Mouse (Mus musculus): Measurements from ENCODE around the gene Smco4.
"Not testable (repeated sequence)": the region's sequence is repeated elsewhere in the genome, so short reads cannot be mapped to it uniquely, and the experiment has no call there.

Gene Smco4

DNA sequence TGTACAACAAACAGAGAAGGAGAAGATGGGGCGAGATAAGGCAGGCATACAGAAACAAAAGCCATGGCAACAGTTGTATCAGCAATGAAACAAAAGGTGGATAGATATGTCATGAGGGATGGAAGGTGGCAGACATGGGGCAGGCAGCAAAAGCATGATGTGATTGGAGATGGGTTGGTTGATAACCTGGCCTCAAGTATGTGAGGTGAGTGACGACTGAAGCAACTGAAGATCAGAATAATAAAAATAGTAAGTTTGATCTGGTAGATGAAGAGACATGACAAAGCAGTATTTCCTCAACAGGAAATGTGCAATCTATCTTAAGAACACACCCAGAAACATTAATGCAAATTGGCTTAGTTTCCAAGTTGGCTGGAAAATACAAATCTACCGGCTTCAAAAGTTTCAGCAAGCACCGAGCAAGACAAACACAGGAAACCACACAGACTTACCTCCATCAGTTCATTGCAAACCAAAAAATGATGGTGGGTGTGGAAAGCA lies 57.3 kb downstream of the Smco4 start:
- DNase-seq, result no peak

DNA sequence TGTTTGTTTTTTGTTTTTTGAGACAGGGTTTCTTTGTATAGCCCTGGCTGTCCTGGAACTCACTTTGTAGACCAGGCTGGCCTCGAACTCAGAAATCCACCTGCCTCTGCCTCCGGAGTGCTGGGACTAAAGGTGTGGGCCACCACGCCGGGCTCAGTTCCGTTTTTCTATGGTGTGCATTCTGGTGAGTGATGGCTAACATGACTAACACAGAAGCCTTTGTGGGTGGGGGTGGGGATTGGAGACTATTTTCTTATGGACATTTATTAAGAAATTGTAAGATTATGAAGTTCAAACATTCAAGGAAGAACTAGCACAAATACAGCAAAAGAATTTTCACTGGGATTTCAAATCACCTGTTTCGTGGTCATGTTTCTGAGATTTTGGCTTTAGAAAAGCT lies 57.8 kb downstream of the Smco4 start:
- not testable (repeated sequence) for DNase-seq

DNA sequence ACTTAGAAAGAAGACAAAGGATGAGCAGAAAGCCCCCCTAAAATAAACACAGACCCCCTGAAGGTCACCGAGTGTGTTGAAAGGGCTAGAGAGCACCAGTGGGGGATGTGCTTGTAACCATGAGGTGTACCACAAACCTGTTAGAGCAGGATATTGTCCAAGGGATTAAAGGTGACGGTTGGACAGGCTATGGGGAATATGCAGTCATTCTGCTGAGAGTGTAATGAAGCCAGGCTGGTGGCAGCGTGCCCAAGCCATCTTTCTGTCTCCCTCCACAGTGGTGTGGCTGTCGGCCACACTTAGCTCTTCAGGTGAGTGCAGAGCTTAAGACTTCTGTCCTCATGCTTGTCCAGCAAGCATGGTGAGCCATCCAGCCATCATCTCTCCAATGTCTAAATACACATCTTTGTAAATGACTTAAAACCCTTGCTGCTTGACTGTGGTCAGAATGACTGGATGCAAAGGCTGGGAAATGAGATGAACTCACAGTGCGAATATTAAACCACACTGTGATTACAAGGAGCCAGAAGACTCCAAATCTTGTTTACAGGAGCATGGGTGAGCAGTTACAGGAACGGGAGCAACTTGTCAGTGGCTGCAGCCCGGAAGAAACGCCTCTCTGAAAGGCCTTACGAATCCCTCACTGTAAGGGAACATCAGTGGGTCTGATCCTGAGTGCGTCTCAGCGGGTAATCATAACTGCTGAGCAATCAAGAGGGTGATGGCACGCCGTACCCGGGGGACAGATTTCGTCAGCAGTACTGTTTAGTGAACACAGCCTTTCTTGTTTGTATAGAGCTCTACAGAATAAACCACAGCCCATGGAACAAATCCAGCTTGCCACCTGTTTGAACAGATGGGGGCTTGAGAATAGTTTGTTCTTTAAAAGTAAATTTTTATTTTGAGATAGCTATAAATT lies 59.0 kb downstream of the Smco4 start:
- DNase-seq, result no peak

- no peak for DNase-seq
Measured at GRCm38 (mm10) chr9:15553322-15553721, 60.1 kb downstream of the Smco4 start.

- DNase-seq, result no peak
Measured at GRCm38 (mm10) chr9:15560451-15560850, 67.2 kb downstream of the Smco4 start.

- no peak for DNase-seq
Measured at GRCm38 (mm10) chr9:15562353-15562752, 69.1 kb downstream of the Smco4 start.

- DNase-seq, result no peak
Measured at GRCm38 (mm10) chr9:15574750-15575454, 81.7 kb downstream of the Smco4 start.

DNA sequence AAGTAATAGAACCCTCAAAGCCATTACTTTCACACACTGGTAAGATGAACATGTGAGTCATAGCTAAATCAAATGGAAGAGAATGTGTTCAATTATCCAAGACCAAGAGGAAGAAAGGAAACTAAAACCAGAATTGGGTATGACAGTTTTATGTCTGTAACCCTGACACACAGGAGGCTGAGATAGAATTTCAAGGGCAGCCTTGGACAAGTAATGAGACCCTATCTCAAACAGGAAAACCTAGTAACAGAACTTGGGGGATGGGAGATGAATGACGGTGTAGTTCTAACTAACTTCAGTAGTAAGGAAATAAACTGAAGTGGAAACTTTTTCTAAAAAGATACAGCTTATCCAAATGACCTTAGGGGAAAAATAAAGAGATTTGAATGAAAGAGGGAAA lies 85.2 kb downstream of the Smco4 start:
- DNase-seq, result no peak

DNA sequence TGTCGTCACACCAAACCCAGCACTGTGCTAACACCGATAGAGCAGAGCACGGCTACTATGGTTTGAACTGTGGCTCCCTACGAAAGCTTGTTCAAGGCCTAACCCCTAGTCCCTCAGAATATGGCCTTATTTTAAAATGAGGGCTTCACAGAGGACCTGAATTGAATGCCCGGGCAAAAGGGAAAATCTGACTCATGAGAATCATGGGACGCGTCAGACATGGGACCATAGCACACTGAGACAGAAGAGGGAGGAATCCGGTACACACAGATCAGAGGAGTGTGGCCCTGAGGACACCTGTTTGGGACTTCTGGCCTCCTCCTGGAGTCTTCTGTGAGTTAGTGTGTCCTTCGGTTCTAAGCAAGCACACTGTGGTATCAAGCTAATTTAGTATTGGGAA lies 85.7 kb downstream of the Smco4 start:
- DNase-seq, result no peak

- no peak for DNase-seq
Measured at GRCm38 (mm10) chr9:15580176-15580575, 86.9 kb downstream of the Smco4 start.

DNA sequence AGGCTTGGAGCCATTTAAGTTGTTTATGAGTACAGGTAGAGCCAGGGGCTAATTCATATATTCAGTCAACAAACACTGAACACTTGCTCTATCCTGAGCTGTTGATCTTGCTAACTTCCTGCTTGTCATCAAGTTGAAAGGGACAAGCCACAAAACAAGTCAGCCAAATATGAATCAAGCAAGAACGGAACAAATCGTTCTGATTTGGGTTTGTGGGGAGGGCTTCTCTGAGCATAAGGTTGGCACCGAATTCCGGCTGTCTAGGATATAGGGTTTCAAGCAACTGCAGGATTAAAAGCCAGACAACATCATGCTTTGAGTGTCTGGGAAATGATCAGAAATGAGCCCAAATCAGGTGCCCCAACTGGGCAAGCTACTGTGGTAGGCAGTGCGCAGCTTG lies 88.8 kb downstream of the Smco4 start:
- DNase-seq, result no peak

DNA sequence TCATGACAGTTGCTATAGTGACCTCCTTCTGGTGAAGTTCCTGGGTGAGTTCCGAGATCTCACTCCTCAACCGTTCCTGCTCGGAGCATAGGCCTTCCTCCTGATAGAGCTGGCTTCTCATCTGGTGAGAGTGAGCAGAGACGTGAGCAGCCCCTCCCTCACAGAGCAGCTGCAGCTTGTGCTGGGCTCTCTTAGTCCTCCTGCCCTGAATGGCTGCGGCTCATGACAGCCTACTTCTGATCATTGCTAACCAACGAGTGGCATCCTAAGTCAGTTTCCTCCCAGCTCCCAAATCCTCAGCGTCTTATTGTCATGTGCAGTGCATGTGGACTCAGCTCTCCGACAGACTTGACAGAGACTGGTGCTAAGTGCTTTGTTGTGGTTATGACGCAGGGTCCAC lies 91.0 kb downstream of the Smco4 start:
- no peak for DNase-seq

DNA sequence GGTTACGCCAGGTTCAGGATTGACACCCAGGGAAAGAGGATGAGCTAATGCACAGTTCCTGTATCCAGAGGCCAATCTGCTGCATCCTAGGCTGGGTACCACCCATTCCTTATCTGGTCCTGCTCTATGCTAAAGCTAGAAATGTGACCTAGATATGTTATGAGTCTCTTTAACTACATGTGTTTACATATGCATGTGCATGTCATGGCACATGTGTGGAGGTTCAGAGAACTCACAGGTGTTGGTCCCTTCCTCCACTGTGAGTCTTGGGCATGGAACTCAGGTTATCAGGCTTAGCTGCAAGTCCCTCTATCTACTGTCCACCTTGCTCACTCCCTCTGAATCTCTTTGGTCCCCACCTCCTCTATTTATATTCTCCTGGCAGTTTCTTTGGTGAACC lies 92.7 kb downstream of the Smco4 start:
- no peak for DNase-seq

- no peak for DNase-seq
Measured at GRCm38 (mm10) chr9:15587157-15587854, 94.1 kb downstream of the Smco4 start.

- DNase-seq, result peak; percentile 75
Measured at GRCm38 (mm10) chr9:15594148-15594547, 100.9 kb downstream of the Smco4 start.
